Mouse (Mus musculus): Measurements from ENCODE around the gene Slc17a3.

DNA sequence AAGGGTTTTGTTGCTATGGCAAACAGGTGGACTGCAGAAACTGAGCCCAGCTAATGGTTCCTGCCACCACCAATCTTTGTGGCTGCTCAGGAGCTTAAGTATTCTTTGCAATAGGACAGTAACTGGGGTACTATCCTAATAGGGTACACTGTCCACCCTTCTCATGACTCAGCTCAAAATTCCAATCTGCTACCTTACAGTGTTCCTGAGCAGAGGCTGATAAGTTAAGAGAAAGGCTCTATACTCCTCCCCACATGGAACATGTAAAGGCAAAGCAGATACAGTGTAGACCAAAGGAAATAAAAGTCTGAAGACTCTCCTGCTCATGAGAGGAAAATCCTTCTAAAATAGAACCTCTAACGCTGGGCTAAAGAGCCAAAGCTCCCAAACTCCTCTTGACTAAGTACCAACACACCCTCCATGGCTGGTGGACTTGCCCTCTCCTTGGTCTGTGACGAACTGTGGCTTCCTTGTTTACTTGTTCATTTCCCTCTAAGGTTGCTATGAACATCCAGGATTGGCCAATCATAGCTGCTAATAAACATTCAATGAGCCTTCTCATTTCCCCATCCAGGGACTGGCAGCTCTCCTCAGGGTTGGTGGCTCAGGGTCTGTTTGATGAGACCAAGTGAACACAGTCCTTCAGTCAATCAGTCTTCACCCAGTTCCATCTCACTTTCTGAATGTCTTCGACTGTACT is 47.9 kb downstream of the Slc17a3 start:
- TF ChIP-seq CTCF (IDR thresholded peaks at IDR 0.05; ENCODE audit: low read depth) = no peak
- no peak for TF ChIP-seq EP300 (IDR thresholded peaks at IDR 0.05; ENCODE audit: low read depth)
